Mouse (Mus musculus) stomach, postnatal 0 days (tissue): Measurements from ENCODE around the gene Ddx17.

Experiments
- CTCF ChIP-seq: IDR thresholded peaks from 2 replicates; pipeline ENCODE4 v1.5.1; 2016; ENCODE audit warnings: antibody characterized with exemption, low read depth, mild to moderate bottlenecking, moderate library complexity
- EP300 ChIP-seq: optimal IDR thresholded peaks from 2 replicates; pipeline ENCODE3; 2016; ENCODE audit warnings: antibody characterized with exemption

GRCm38 (mm10) chr15:79502891-79503341, 43.6 kb downstream of the Ddx17 start:
- TF ChIP-seq EP300, result no peak
- TF ChIP-seq CTCF, result no peak
